Mouse (Mus musculus): ENCODE data around the gene Foxp1. TPM values are rescaled to one million over a fixed set of nuclear protein-coding genes. Genes with fewer than 3 reads are reported as not detected.

Gene Foxp1
- polyA plus RNA-seq, 1 experiment = 129 TPM

DNA sequence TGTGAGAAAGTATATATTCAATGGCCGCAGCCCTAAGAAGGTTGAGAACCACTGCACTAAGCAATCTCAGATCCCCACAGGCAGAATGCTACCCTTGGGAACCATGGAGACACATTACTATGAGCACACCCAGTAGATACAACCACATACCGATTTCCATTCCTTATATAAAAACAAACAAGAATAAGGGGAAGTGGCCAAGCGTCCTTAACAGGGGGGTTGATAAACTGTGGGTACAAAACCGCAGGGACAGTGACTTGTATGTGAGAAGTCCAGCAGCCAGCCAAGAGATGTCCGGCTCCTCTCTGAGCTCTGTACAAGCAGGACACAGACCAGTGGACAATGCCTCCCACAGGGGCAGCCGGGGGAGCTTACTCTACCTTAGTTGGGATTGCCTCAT lies 563.2 kb downstream of the Foxp1 start:
- Histone ChIP-seq H3K27me3 (ENCODE audit: control insufficient read depth, insufficient read depth, low read length) (no peaks in the 10 kb centered on the region), H3K27ac (ENCODE audit: control insufficient read depth, insufficient read depth, low read length) (no peak overlapping the region), H3K4me3 (ENCODE audit: control insufficient read depth, insufficient read depth, low read length) (no peak overlapping the region), H3K4me1 (replicated peaks; ENCODE audit: control insufficient read depth, insufficient read depth, low read length) (no peaks in the 10 kb centered on the region), H3K36me3 (ENCODE audit: control insufficient read depth, insufficient read depth, low read length) (peaks cover 2% of the 10 kb centered on the region; the same call in 1 of the 2 replicates)
- DNase-seq = no peak
- no peak for TF ChIP-seq POLR2A (IDR thresholded peaks at IDR 0.05; ENCODE audit: control insufficient read depth, extremely low read depth, insufficient read depth, low read length, poor library complexity)
- 69% methylated on average over 6 of the region's 6 CpGs for WGBS

GRCm38 (mm10) chr6:98956522-98957169 lies 565.9 kb downstream of the Foxp1 start:
- Histone ChIP-seq H3K36me3 (ENCODE audit: control insufficient read depth, insufficient read depth, low read length) (peaks cover 22% of the 10 kb centered on the region), H3K4me3 (ENCODE audit: control insufficient read depth, insufficient read depth, low read length) (no peak overlapping the region), H3K4me1 (replicated peaks; ENCODE audit: control insufficient read depth, insufficient read depth, low read length) (no peaks in the 10 kb centered on the region), H3K27me3 (ENCODE audit: control insufficient read depth, insufficient read depth, low read length) (no peaks in the 10 kb centered on the region), H3K27ac (ENCODE audit: control insufficient read depth, insufficient read depth, low read length) (no peak overlapping the region)
- TF ChIP-seq CTCF (IDR thresholded peaks at IDR 0.05; ENCODE audit: borderline replicate concordance, control insufficient read depth, extremely low read depth, insufficient read depth, low read length, poor library complexity) (no peak), POLR2A (IDR thresholded peaks at IDR 0.05; ENCODE audit: control insufficient read depth, extremely low read depth, insufficient read depth, low read length, poor library complexity) (no peak)
- 93% methylated on average over 9 of the region's 9 CpGs for WGBS
- peak; percentile 58 for DNase-seq

GRCm38 (mm10) chr6:98955706-98956105 lies 566.8 kb downstream of the Foxp1 start:
- Histone ChIP-seq H3K36me3 (ENCODE audit: control insufficient read depth, insufficient read depth, low read length) (peaks cover 26% of the 10 kb centered on the region), H3K27me3 (ENCODE audit: control insufficient read depth, insufficient read depth, low read length) (no peaks in the 10 kb centered on the region), H3K4me1 (replicated peaks; ENCODE audit: control insufficient read depth, insufficient read depth, low read length) (no peaks in the 10 kb centered on the region), H3K4me3 (ENCODE audit: control insufficient read depth, insufficient read depth, low read length) (no peak overlapping the region), H3K27ac (ENCODE audit: control insufficient read depth, insufficient read depth, low read length) (no peak overlapping the region)
- no peak for DNase-seq
- TF ChIP-seq POLR2A (IDR thresholded peaks at IDR 0.05; ENCODE audit: control insufficient read depth, extremely low read depth, insufficient read depth, low read length, poor library complexity) = no peak
- no peak for TF ChIP-seq CTCF (IDR thresholded peaks at IDR 0.05; ENCODE audit: borderline replicate concordance, control insufficient read depth, extremely low read depth, insufficient read depth, low read length, poor library complexity)
- 68% methylated on average over 6 of the region's 6 CpGs for WGBS

DNA sequence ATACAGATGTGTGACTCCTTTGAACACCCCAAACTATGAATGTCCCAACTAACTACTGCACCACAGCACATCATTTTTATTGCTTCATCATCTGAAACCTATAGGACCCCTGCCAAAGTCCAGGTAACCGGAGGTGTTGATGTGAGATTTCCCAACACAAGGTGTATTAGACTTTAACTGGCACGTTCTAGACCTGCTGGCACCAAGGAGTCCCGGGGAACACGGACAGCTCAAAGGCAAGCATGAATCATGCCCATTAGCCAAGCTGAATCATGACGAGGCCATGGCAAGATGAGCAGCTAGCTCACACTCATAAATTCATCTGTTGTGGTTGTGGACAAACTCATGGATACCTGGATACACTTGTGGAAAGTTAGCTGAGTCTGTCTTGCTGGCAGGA lies 568.1 kb downstream of the Foxp1 start:
- Histone ChIP-seq H3K27me3 (ENCODE audit: control insufficient read depth, insufficient read depth, low read length) (no peaks in the 10 kb centered on the region), H3K4me3 (ENCODE audit: control insufficient read depth, insufficient read depth, low read length) (no peak overlapping the region), H3K4me1 (replicated peaks; ENCODE audit: control insufficient read depth, insufficient read depth, low read length) (no peaks in the 10 kb centered on the region), H3K27ac (ENCODE audit: control insufficient read depth, insufficient read depth, low read length) (no peak overlapping the region), H3K36me3 (ENCODE audit: control insufficient read depth, insufficient read depth, low read length) (peaks cover 28% of the 10 kb centered on the region)
- 96% methylated on average over 5 of the region's 5 CpGs for WGBS
- no peak for DNase-seq
- TF ChIP-seq POLR2A (IDR thresholded peaks at IDR 0.05; ENCODE audit: control insufficient read depth, extremely low read depth, insufficient read depth, low read length, poor library complexity) (no peak), CTCF (IDR thresholded peaks at IDR 0.05; ENCODE audit: borderline replicate concordance, control insufficient read depth, extremely low read depth, insufficient read depth, low read length, poor library complexity) (no peak)

GRCm38 (mm10) chr6:98949703-98950191 lies 572.8 kb downstream of the Foxp1 start:
- no peak for DNase-seq
- no peaks in the 10 kb centered on the region for H3K4me1 ChIP-seq (replicated peaks; ENCODE audit: control insufficient read depth, insufficient read depth, low read length)
- no peak overlapping the region for H3K27ac ChIP-seq (ENCODE audit: control insufficient read depth, insufficient read depth, low read length)
- H3K36me3 ChIP-seq (ENCODE audit: control insufficient read depth, insufficient read depth, low read length) = peaks cover 54% of the 10 kb centered on the region
- WGBS = 82% methylated on average over 6 of the region's 6 CpGs
- H3K4me3 ChIP-seq (ENCODE audit: control insufficient read depth, insufficient read depth, low read length) = no peak overlapping the region
- H3K27me3 ChIP-seq (ENCODE audit: control insufficient read depth, insufficient read depth, low read length) = no peaks in the 10 kb centered on the region
- TF ChIP-seq CTCF (IDR thresholded peaks at IDR 0.05; ENCODE audit: borderline replicate concordance, control insufficient read depth, extremely low read depth, insufficient read depth, low read length, poor library complexity) = no peak
- no peak for TF ChIP-seq POLR2A (IDR thresholded peaks at IDR 0.05; ENCODE audit: control insufficient read depth, extremely low read depth, insufficient read depth, low read length, poor library complexity)

DNA sequence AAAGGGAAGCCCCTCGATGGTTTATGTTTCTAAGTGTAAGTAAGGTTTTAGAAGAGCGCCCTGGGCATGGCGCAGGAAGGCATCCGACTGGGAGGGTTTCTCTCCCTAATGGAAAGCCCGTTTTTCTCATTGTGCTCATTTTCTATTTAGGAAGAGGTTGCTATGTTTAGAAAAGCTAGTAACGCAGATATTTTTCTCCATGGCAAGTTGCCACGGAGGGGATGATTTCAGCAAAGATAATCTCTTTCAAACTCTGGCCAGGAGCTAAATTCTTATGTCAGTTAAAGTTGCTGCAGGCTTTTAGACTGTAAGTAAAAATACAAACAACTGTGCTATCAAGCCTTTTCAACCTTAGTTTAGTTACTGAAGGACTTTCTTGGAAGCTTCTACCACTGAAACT lies 573.2 kb downstream of the Foxp1 start:
- Histone ChIP-seq H3K4me3 (ENCODE audit: control insufficient read depth, insufficient read depth, low read length) (no peak overlapping the region), H3K27ac (ENCODE audit: control insufficient read depth, insufficient read depth, low read length) (no peak overlapping the region), H3K36me3 (ENCODE audit: control insufficient read depth, insufficient read depth, low read length) (peaks cover 56% of the 10 kb centered on the region), H3K4me1 (replicated peaks; ENCODE audit: control insufficient read depth, insufficient read depth, low read length) (no peaks in the 10 kb centered on the region), H3K27me3 (ENCODE audit: control insufficient read depth, insufficient read depth, low read length) (no peaks in the 10 kb centered on the region)
- 89% methylated on average over 7 of the region's 7 CpGs for WGBS
- TF ChIP-seq POLR2A (IDR thresholded peaks at IDR 0.05; ENCODE audit: control insufficient read depth, extremely low read depth, insufficient read depth, low read length, poor library complexity) = no peak
- TF ChIP-seq CTCF (IDR thresholded peaks at IDR 0.05; ENCODE audit: borderline replicate concordance, control insufficient read depth, extremely low read depth, insufficient read depth, low read length, poor library complexity) = no peak
- no peak for DNase-seq
